Mouse (Mus musculus): ENCODE data around the gene Vmn2r67. TPM values are rescaled to one million over a fixed set of nuclear protein-coding genes. Genes with fewer than 3 reads are reported as not detected.

Vmn2r67 gene
- polyA plus RNA-seq (2012; rRNA removed; ENCODE audit: low replicate concordance), result not detected in 2 replicates

GRCm38 (mm10) chr7:85155898-85156297 lies at the start of gene Vmn2r67:
Gene Vmn2r67, minus strand, starts transcription at chr7:85155998.

Other genes starting within 250 kb of the Vmn2r67 start
- not detected in 2 replicates for gene Vmn2r65, start 191.9 kb downstream of the Vmn2r67 start, polyA plus RNA-seq (2012; rRNA removed; ENCODE audit: low replicate concordance)
- gene Vmn2r66, start 143.7 kb downstream of the Vmn2r67 start, polyA plus RNA-seq (2012; rRNA removed; ENCODE audit: low replicate concordance), result not detected in 2 replicates
- gene Vmn2r68, start 81.8 kb upstream of the Vmn2r67 start, polyA plus RNA-seq (2012; rRNA removed; ENCODE audit: low replicate concordance), result not detected in 2 replicates